Mouse (Mus musculus): ENCODE measurements at regions not wholly inside any gene's neighbourhood (a gene's known extent, or its start where the extent isn't known, plus 50 kb on each side); places are given as distances from the start of the nearest gene placed in this dataset.

DNA sequence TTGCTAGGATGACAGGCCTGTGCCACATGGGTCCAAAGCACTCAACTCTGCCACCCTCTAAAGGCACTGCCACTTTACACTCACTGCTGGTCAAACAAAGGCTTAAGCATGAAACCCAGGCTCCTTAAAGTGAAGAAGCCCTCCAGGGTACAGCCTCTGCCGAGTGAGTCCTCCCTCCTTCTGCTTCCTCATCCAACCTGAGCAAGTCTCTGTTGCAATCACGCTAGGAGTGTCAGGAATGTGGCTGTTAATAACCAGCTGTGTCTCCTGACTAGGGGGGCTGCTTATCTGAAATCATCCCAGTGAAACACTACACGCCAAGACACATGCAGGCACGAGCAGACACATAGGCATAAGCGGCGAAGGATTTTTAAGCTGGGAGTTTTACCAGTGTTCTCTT is 99.2 kb upstream of the Jarid2 start:
- H3K4me3 ChIP-seq (replicated peaks; ENCODE audit: insufficient read depth, low read depth, low read length): no peak overlapping the region
- no peaks in the 10 kb centered on the region for H3K4me1 ChIP-seq (ENCODE audit: control insufficient read depth, insufficient read depth, low read length)
- DNase-seq: no peak
- TF ChIP-seq POLR2A (IDR thresholded peaks at IDR 0.05; ENCODE audit: borderline replicate concordance, insufficient read depth, low read length) (no peak), CTCF (IDR thresholded peaks at IDR 0.05; ENCODE audit: borderline replicate concordance, insufficient read depth, low read depth, low read length) (no peak)
- WGBS: 92% methylated on average over 6 of the region's 6 CpGs
- no peaks in the 10 kb centered on the region for H3K27me3 ChIP-seq (ENCODE audit: control insufficient read depth, insufficient read depth, low read length)
- no peak overlapping the region for H3K27ac ChIP-seq (ENCODE audit: insufficient read depth, low read length)

DNA sequence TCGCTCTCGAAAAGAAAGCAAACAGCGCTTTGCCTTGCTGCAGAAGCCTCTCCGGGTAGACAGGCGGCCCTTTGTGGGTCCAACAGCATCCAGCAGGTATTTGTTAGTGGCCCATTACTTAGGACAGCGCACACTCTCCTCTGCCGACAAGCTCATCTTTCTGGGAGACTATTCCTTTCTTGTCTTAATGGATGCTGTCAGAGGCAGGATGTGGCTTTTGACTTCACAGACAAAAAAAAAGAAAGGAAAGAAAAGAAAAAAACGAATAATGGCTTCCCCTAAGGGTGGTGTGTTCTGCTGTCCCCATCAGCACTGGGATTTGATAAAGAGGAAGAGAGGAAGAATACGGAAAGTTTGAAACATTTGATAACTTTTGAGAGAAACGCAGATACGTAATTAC is 94.7 kb upstream of the Jarid2 start:
- no peak overlapping the region for H3K27ac ChIP-seq (ENCODE audit: insufficient read depth, low read length)
- no peaks in the 10 kb centered on the region for H3K4me1 ChIP-seq (ENCODE audit: control insufficient read depth, insufficient read depth, low read length)
- TF ChIP-seq POLR2A (IDR thresholded peaks at IDR 0.05; ENCODE audit: borderline replicate concordance, insufficient read depth, low read length) (no peak), CTCF (IDR thresholded peaks at IDR 0.05; ENCODE audit: borderline replicate concordance, insufficient read depth, low read depth, low read length) (no peak)
- H3K27me3 ChIP-seq (ENCODE audit: control insufficient read depth, insufficient read depth, low read length): no peaks in the 10 kb centered on the region; the same call in 1 of the 2 replicates
- DNase-seq: no peak
- no peak overlapping the region for H3K4me3 ChIP-seq (replicated peaks; ENCODE audit: insufficient read depth, low read depth, low read length)
- WGBS: 77% methylated on average over 11 of the region's 11 CpGs

DNA sequence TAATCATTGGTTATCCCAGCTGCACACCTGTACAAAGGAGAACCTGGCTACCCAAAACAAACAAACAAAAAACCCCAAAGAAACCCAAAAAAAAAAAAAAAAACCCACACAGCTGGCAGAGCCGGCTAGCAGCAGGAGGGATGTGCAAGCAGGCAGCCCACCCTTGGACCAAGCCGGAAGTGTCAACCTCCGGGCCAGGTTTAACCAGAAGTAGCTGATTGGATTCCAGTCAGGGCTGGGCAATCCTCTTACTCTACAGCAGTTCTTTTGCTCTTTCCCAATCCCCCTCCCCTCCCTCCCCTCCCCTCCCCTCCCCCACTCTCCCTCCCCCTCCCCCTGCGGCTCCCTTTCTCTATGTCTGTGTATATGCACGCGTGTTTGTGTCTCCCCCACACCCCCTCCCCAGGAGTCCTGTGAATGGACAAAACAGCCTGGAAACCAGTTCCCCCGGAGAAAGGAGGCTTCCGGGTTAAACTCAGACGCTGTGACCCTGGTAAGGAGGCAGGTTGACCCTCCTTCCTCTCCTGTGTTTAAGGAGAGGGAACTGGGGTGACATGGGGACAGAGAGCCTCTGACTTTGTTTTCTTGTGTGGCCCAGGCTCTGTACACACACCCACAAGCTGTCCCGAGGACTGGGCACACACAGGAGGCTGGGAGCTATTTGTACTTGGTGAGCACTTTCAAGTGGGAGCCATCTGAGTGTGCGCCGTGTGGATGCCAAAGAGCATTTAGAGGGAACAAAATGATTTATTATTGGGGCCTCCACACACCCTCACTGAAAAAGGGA is 93.9 kb upstream of the Jarid2 start:
- H3K27ac ChIP-seq (ENCODE audit: insufficient read depth, low read length): no peak overlapping the region
- H3K4me3 ChIP-seq (replicated peaks; ENCODE audit: insufficient read depth, low read depth, low read length): no peak overlapping the region
- no peaks in the 10 kb centered on the region for H3K4me1 ChIP-seq (ENCODE audit: control insufficient read depth, insufficient read depth, low read length)
- no peaks in the 10 kb centered on the region; the same call in 1 of the 2 replicates for H3K27me3 ChIP-seq (ENCODE audit: control insufficient read depth, insufficient read depth, low read length)
- TF ChIP-seq POLR2A (IDR thresholded peaks at IDR 0.05; ENCODE audit: borderline replicate concordance, insufficient read depth, low read length) (no peak), CTCF (IDR thresholded peaks at IDR 0.05; ENCODE audit: borderline replicate concordance, insufficient read depth, low read depth, low read length) (no peak)
- WGBS: 51% methylated on average over 11 of the region's 12 CpGs
- no peak for DNase-seq

DNA sequence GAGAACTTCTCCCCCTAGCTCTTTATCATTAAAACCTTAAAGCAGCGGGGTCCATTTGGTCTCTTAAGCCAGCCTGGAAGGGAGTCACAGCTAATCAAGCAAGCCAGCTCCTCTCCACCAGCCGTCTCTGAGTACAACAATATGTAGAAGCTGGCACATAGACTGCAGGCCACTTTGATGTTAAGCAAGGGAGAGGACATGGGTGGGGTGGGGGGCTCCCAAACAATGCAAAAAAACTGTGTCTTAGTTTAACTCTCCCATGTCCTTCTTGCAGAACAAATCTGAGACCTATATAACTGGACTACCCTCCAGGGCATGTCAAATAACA is 93.3 kb upstream of the Jarid2 start:
- Histone ChIP-seq H3K27me3 (ENCODE audit: control insufficient read depth, insufficient read depth, low read length) (no peaks in the 10 kb centered on the region; the same call in 1 of the 2 replicates), H3K27ac (ENCODE audit: insufficient read depth, low read length) (no peak overlapping the region), H3K4me1 (ENCODE audit: control insufficient read depth, insufficient read depth, low read length) (no peaks in the 10 kb centered on the region), H3K4me3 (replicated peaks; ENCODE audit: insufficient read depth, low read depth, low read length) (no peak overlapping the region)
- TF ChIP-seq CTCF (IDR thresholded peaks at IDR 0.05; ENCODE audit: borderline replicate concordance, insufficient read depth, low read depth, low read length): no peak
- no peak for TF ChIP-seq POLR2A (IDR thresholded peaks at IDR 0.05; ENCODE audit: borderline replicate concordance, insufficient read depth, low read length)
- 84% methylated on average over 2 of the region's 2 CpGs for WGBS
- DNase-seq: no peak

DNA sequence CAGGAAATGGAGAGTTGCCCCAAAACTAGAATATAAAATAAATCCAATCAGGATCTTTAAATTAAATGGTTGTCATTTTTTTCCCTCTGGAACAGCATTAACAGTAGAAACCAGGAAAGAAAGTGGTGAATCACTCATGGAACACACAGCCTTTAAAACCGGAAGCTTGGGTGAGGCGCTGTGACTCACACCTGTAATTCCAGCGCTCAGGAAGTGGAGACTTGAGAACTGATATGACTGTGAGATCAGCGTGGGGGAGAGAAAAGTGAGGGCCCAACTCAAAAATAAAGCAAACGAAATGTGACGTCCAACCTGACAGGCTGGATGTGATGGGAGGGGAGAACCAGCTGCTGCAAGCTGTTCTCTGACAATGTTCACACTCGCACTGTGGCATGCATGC is 86.9 kb upstream of the Jarid2 start:
- Histone ChIP-seq H3K27ac (ENCODE audit: insufficient read depth, low read length) (no peak overlapping the region), H3K4me3 (replicated peaks; ENCODE audit: insufficient read depth, low read depth, low read length) (no peak overlapping the region), H3K4me1 (ENCODE audit: control insufficient read depth, insufficient read depth, low read length) (no peaks in the 10 kb centered on the region), H3K27me3 (ENCODE audit: control insufficient read depth, insufficient read depth, low read length) (no peaks in the 10 kb centered on the region)
- DNase-seq: no peak
- 90% methylated on average over 7 of the region's 7 CpGs for WGBS
- TF ChIP-seq CTCF (IDR thresholded peaks at IDR 0.05; ENCODE audit: borderline replicate concordance, insufficient read depth, low read depth, low read length) (no peak), POLR2A (IDR thresholded peaks at IDR 0.05; ENCODE audit: borderline replicate concordance, insufficient read depth, low read length) (no peak)

DNA sequence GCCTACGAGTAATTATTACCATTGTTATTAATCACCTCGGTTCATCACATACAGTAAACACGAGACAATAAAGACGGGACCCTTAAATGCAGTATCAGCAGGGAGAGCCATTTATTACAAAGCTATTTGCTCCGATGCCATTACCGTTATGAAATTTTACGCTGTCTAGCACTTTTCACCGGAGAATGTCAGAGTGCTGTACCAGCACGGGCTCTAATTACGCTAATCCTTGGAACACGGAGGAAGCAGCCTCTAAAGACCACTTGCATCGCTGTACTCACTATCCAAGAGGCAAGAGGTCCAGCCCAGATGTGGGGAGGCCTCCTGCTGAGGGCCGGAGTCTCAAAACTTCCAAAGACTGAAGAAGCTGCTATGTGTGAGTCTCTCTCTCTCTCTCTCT is 79.2 kb upstream of the Jarid2 start:
- TF ChIP-seq POLR2A (IDR thresholded peaks at IDR 0.05; ENCODE audit: borderline replicate concordance, insufficient read depth, low read length): no peak
- no peak for TF ChIP-seq CTCF (IDR thresholded peaks at IDR 0.05; ENCODE audit: borderline replicate concordance, insufficient read depth, low read depth, low read length)
- H3K27me3 ChIP-seq (ENCODE audit: control insufficient read depth, insufficient read depth, low read length): no peaks in the 10 kb centered on the region
- H3K4me1 ChIP-seq (ENCODE audit: control insufficient read depth, insufficient read depth, low read length): no peaks in the 10 kb centered on the region
- no peak overlapping the region for H3K27ac ChIP-seq (ENCODE audit: insufficient read depth, low read length)
- H3K4me3 ChIP-seq (replicated peaks; ENCODE audit: insufficient read depth, low read depth, low read length): no peak overlapping the region
- no peak for DNase-seq
- WGBS: 48% methylated on average over 13 of the region's 13 CpGs

DNA sequence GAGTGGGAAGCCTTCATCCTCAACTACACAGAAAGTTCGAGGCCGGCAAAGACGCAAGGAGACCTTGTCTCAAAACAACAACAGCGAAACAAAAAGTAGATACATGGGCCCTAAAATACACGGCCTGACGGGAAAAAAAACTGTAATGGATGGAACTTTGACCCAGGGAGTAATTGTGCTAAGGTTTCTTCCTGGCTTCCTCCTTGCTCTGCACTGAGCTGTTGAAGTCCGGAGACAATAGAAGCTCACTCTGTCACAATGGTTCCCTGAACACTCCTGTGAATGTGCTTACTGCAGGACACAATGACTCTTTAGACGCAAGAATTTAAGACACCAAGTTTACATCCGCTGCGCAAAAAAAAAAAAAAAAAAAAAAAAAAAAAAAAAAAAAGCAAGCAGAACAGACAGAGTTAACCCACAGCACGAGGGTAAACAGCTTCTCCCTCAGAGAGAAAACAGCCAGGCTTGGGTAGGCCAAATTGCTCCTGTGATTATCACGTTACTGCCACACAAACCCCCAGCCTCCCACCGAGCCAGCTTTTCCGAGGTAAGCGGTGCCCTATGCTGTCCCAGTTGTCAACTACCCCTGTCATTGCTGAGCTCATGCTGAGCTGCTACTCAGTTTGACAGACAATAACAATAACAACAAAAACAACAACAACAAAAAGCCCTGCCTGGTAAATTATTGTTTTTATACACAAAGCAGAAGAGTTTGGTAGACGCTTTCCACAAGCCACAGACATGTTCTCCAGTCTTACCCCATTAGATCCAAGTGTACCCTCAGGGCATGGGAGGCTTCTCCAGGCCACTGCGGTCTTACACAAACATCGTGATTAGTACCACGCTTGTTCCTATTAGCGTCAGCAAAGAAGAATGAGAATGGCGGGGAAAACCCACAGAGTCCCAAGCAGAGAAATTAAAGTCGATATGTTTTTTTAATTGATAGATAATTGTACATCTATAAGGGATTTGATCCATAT is 77.7 kb upstream of the Jarid2 start:
- no peak overlapping the region for H3K27ac ChIP-seq (ENCODE audit: insufficient read depth, low read length)
- DNase-seq: no peak
- TF ChIP-seq POLR2A (IDR thresholded peaks at IDR 0.05; ENCODE audit: borderline replicate concordance, insufficient read depth, low read length): no peak
- no peak for TF ChIP-seq CTCF (IDR thresholded peaks at IDR 0.05; ENCODE audit: borderline replicate concordance, insufficient read depth, low read depth, low read length)
- no peaks in the 10 kb centered on the region for H3K4me1 ChIP-seq (ENCODE audit: control insufficient read depth, insufficient read depth, low read length)
- no peaks in the 10 kb centered on the region for H3K27me3 ChIP-seq (ENCODE audit: control insufficient read depth, insufficient read depth, low read length)
- H3K4me3 ChIP-seq (replicated peaks; ENCODE audit: insufficient read depth, low read depth, low read length): no peak overlapping the region
- WGBS: 79% methylated on average over 22 of the region's 22 CpGs

Data from cerebellum, adult 2 months (tissue).